11 mouse cellular contexts compared by ENCODE assay signal in genomic region chr6:122498661-122499060, GRCm38 (mm10). TPM values are rescaled to one million over a fixed set of nuclear protein-coding genes. Genes with fewer than 3 reads are reported as not detected.
DNase-seq lines count a peak whose midpoint lies in the region; ATAC-seq lines count a peak whose summit lies in the region.
"Had no signal": no experiment of that assay in that cellular context is flagged by ENCODE, and none has a peak within 500 bp of the region (broad histone marks: within the 10 kb centered on the region; RNA-seq: fewer than 3 reads in every experiment).

Gene Rimklb, minus strand, starts transcription at chr6:122498761.

- H3K9me3 ChIP-seq in embryonic facial prominence, embryonic 14.5 days (ENCODE audit: control insufficient read depth, low read length): no peaks in the 10 kb centered on the region
- H3K9me3 ChIP-seq in midbrain, embryonic 14.5 days (ENCODE audit: control insufficient read depth, low read length): no peaks in the 10 kb centered on the region
- H3K9me3 ChIP-seq: heart, embryonic 12.5 days had no signal

- DNase-seq in layer of hippocampus, adult 18-20 months (ENCODE audit: low spot score in 2 of 2): no peak
- DNase-seq in layer of hippocampus, adult 11-12 months (ENCODE audit: low spot score): no peak
- DNase-seq in embryonic facial prominence, embryonic 14.5 days (ENCODE audit: low spot score): no peak
- DNase-seq in layer of hippocampus, postnatal 14 days (ENCODE audit: low spot score in 2 of 2): no peak
- DNase-seq in midbrain, embryonic 14.5 days: no peak
- no peak for DNase-seq in cerebellum, postnatal 10 days
- DNase-seq: adrenal gland, adult 8-10 months had no signal

- 80% methylated on average over 5 of the region's 5 CpGs for WGBS in embryonic facial prominence, embryonic 14.5 days
- 55% methylated on average over 5 of the region's 5 CpGs for WGBS in midbrain, embryonic 14.5 days

- no peak for ATAC-seq in embryonic facial prominence, embryonic 14.5 days (ENCODE audit: low read depth)
- no peak for ATAC-seq in midbrain, embryonic 14.5 days (ENCODE audit: low FRiP score, low TSS enrichment)
- ATAC-seq in megakaryocyte-erythroid progenitor cell, adult 5-6 weeks (replicated peaks; ENCODE audit: low FRiP score, low TSS enrichment, poor library complexity, severe bottlenecking): no peak
- no peak for ATAC-seq in granulocyte monocyte progenitor cell, adult 5-6 weeks (replicated peaks; ENCODE audit: poor library complexity, severe bottlenecking)

- H3K4me2 ChIP-seq in embryonic facial prominence, embryonic 14.5 days (ENCODE audit: low read depth, low read length): no peak within 1 kb of the TSS
- H3K4me2 ChIP-seq in midbrain, embryonic 14.5 days (ENCODE audit: low read length): no peak within 1 kb of the TSS
- H3K4me2 ChIP-seq: heart, embryonic 12.5 days had no signal

- H3K4me3 ChIP-seq in embryonic facial prominence, embryonic 14.5 days (ENCODE audit: low read depth, low read length): no peak within 1 kb of the TSS
- no peak within 1 kb of the TSS for H3K4me3 ChIP-seq in midbrain, embryonic 14.5 days (replicated peaks; ENCODE audit: low read depth, low read length)
- H3K4me3 ChIP-seq: heart, embryonic 12.5 days had no signal

- H3K36me3 ChIP-seq in embryonic facial prominence, embryonic 14.5 days (ENCODE audit: control insufficient read depth, insufficient read depth, low read length): no peaks in the 10 kb centered on the region
- no peaks in the 10 kb centered on the region for H3K36me3 ChIP-seq in midbrain, embryonic 14.5 days (ENCODE audit: control insufficient read depth, insufficient read depth, low read length)
- H3K36me3 ChIP-seq: heart, embryonic 12.5 days had no signal

- no peak within 1 kb of the TSS for H3K27ac ChIP-seq in embryonic facial prominence, embryonic 14.5 days (replicated peaks; ENCODE audit: low read depth, low read length)
- no peak within 1 kb of the TSS for H3K27ac ChIP-seq in midbrain, embryonic 14.5 days (replicated peaks; ENCODE audit: low read depth, low read length)

- H3K9ac ChIP-seq in embryonic facial prominence, embryonic 14.5 days (ENCODE audit: low read depth, low read length): no peak within 1 kb of the TSS
- H3K9ac ChIP-seq in midbrain, embryonic 14.5 days (replicated peaks; ENCODE audit: low read length): no peak within 1 kb of the TSS
- H3K9ac ChIP-seq: heart, embryonic 12.5 days had no signal

- H3K27me3 ChIP-seq in embryonic facial prominence, embryonic 14.5 days (replicated peaks; ENCODE audit: control insufficient read depth, insufficient read depth, low read length): no peaks in the 10 kb centered on the region
- H3K27me3 ChIP-seq in midbrain, embryonic 14.5 days (ENCODE audit: control insufficient read depth, insufficient read depth, low read length): no peaks in the 10 kb centered on the region
- H3K27me3 ChIP-seq: heart, embryonic 12.5 days had no signal

- H3K4me1 ChIP-seq in embryonic facial prominence, embryonic 14.5 days (ENCODE audit: control insufficient read depth, insufficient read depth, low read length): peaks cover 12% of the 10 kb centered on the region; the same call in 1 of the 2 replicates
- H3K4me1 ChIP-seq in midbrain, embryonic 14.5 days (ENCODE audit: control insufficient read depth, insufficient read depth, low read length): peaks cover 8% of the 10 kb centered on the region

RNA-seq across cellular contexts. Expression of gene Rimklb, which starts in this region (rescaled TPM):
- 10 to 100 TPM; 58.1 to 58.7 TPM for total RNA-seq in layer of hippocampus, adult 18-20 months (2021)
- 10.5 and 15.9 TPM in 2 replicates for polyA plus RNA-seq in embryonic facial prominence, embryonic 14.5 days (2014; fragmentation: Nextera tagmentation; extraction: Ambion mirVana)
- total RNA-seq in layer of hippocampus, postnatal 14 days (2021): 100 to 1,000 TPM; 145 to 150 TPM
- polyA plus RNA-seq in midbrain, embryonic 14.5 days (2014; fragmentation: Nextera tagmentation; extraction: Ambion mirVana): 109 and 133 TPM in 2 replicates
- not detected in 2 replicates for total RNA-seq in megakaryocyte-erythroid progenitor cell, adult 5-6 weeks (2014; fragmentation: Nextera tagmentation)
- not detected in 2 replicates for total RNA-seq in megakaryocyte-erythroid progenitor cell, adult 5-6 weeks (2017)
- total RNA-seq in granulocyte monocyte progenitor cell, adult 5-6 weeks (2014; fragmentation: Nextera tagmentation): not detected in 2 replicates
- total RNA-seq in granulocyte monocyte progenitor cell, adult 5-6 weeks (2017): not detected in 2 replicates
- polyA plus RNA-seq: spleen, adult 2 months had no signal

Comparison
In these comparisons a context has a peak if more than half of its experiments do, and no peak if none do; other contexts are left out.
1. RNA of gene Rimklb (total RNA-seq): 145 to 150 TPM in layer of hippocampus, postnatal 14 days and 58.1 to 58.7 TPM in layer of hippocampus, adult 18-20 months; not detected in megakaryocyte-erythroid progenitor cell, adult 5-6 weeks and not detected in granulocyte monocyte progenitor cell, adult 5-6 weeks; every median in the first group is over 10 times any median in the second.